Mouse (Mus musculus) intestine, embryonic 16.5 days (tissue): Measurements from ENCODE around the gene Gm28372. TPM values are rescaled to one million over a fixed set of nuclear protein-coding genes. Genes with fewer than 3 reads are reported as not detected.
"Not testable (repeated sequence)": the region's sequence is repeated elsewhere in the genome, so short reads cannot be mapped to it uniquely, and the experiment has no call there.

Experiments
- ATAC-seq: fragments of 200-750 bp; cut with Nextera tagmentation; 2 replicates; pipeline ENCODE4 v1.8.0; 2017; ENCODE audit warnings: moderate TSS enrichment, moderate library complexity
- H3K27ac ChIP-seq: fragments of 300-500 bp; sonication (generic); 2 replicates; pipeline ENCODE4 v1.5.1; 2014; ENCODE audit warnings: mild to moderate bottlenecking, low read length
- H3K27me3 ChIP-seq: fragments of 300-500 bp; sonication (generic); replicated peaks from 2 replicates; pipeline ENCODE4 v1.6.1; 2014; ENCODE audit warnings: low read length, control low read depth, mixed read lengths; ENCODE audit not compliant: control insufficient read depth, insufficient read depth
- H3K36me3 ChIP-seq: fragments of 300-500 bp; sonication (generic); 2 replicates; pipeline ENCODE4 v1.6.1; 2014; ENCODE audit warnings: low read length, control low read depth; ENCODE audit not compliant: control insufficient read depth, insufficient read depth
- H3K4me1 ChIP-seq: fragments of 300-500 bp; sonication (generic); 2 replicates; pipeline ENCODE4 v1.6.1; 2014; ENCODE audit warnings: low read length, control low read depth, mixed read lengths; ENCODE audit not compliant: control insufficient read depth, insufficient read depth
- H3K4me2 ChIP-seq: fragments of 300-500 bp; sonication (generic); 2 replicates; pipeline ENCODE4 v1.6.1; 2014; ENCODE audit warnings: low read depth, low read length, control low read depth
- H3K4me3 ChIP-seq: fragments of 300-500 bp; sonication (generic); 2 replicates; pipeline ENCODE4 v1.5.1; 2014; ENCODE audit warnings: mild to moderate bottlenecking, low read length
- H3K9ac ChIP-seq: fragments of 300-500 bp; sonication (generic); 2 replicates; pipeline ENCODE4 v1.6.1; 2014; ENCODE audit warnings: low read depth, low read length
- H3K9me3 ChIP-seq: fragments of 300-500 bp; sonication (generic); 2 replicates; pipeline ENCODE4 v1.6.1; 2016; ENCODE audit warnings: low read length, control low read depth; ENCODE audit not compliant: control insufficient read depth
- WGBS: fragments of 180-500 bp; shearing (Covaris S2); extraction: QIAGEN DNeasy Blood & Tissue Kit; methylation state at CpG from one replicate; pipeline ENCODE4 v1.1.7; 2014; 5-methylcytosine and 5-hydroxymethylcytosine counted together
- polyA plus RNA-seq: library from polyadenylated mRNA; unstranded; fragments of >200 nt; fragmentation: Nextera tagmentation; extraction: Ambion mirVana; gene quantifications from 2 replicates; pipeline ENCODE4 v1.2.1, GENCODE M21; 2015

Gm28372 gene
- not detected in 2 replicates for polyA plus RNA-seq

- ATAC-seq: no peak
- 83% methylated on average over 1 of the region's 1 CpGs for WGBS
- Histone ChIP-seq H3K9me3 (no peaks in the 10 kb centered on the region), H3K4me2 (no peak within 1 kb of the TSS), H3K4me1 (no peaks in the 10 kb centered on the region), H3K9ac (no peak within 1 kb of the TSS), H3K27ac (no peak within 1 kb of the TSS), H3K27me3 (no peaks in the 10 kb centered on the region), H3K4me3 (no peak within 1 kb of the TSS), H3K36me3 (no peaks in the 10 kb centered on the region)
Measured at GRCm38 (mm10) chr2:130404939-130405338, at the start of gene Gm28372, which contains the start of gene 1700020A23Rik. TSS of gene Gm28372 (plus strand) at chr2:130405239. TSS of gene 1700020A23Rik (plus strand) at chr2:130405259.

DNA sequence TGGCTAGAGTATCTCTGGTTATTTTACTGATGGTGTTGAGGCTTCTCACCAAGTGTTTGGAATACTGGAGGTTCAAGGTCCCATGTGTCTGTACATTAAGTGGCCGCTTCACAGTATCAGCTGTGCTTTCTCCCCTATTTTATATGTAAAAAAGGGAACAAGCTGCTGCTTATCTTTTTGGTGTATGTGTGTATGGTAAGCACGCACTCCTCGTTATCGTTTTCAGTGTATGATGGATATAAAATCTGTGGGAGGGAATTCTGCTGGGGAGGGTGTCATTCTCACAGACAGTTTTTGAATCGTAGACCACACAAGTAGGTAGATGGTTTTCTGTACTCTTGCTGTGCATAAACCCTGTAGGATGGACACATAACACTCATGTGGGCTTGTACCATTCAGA, 47.5 kb upstream of the Gm28372 start:
- Histone ChIP-seq H3K27me3 (peaks cover 19% of the 10 kb centered on the region), H3K4me2 (no peak overlapping the region), H3K4me1 (no peaks in the 10 kb centered on the region), H3K4me3 (no peak overlapping the region), H3K9ac (no peak overlapping the region), H3K27ac (no peak overlapping the region), H3K36me3 (no peaks in the 10 kb centered on the region), H3K9me3 (no peaks in the 10 kb centered on the region)
- no peak for ATAC-seq
- WGBS: 93% methylated on average over 5 of the region's 5 CpGs

DNA sequence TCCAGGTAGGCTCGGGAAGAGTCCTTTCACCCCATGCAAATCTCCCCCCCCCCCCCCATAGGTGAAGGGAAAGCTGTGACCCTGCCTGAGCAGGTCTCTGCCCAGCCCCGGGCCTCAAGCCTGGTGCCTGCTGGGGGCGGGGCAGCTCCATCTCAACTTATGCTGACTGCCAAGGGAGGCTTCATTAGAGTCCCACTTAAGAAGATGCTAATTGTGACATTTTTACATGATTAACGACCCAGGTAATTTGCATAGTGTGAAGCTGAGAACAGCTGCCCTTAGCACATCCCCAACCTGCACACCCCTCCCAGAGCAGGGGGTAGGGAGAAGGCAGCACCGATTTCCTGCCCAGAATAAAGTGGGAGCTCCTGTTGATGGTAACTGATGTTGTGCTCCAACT, 46.2 kb upstream of the Gm28372 start:
- no peak overlapping the region for H3K4me2 ChIP-seq
- H3K27ac ChIP-seq: no peak overlapping the region
- no peak for ATAC-seq
- H3K4me1 ChIP-seq: no peaks in the 10 kb centered on the region
- peaks cover 23% of the 10 kb centered on the region for H3K27me3 ChIP-seq
- no peaks in the 10 kb centered on the region for H3K9me3 ChIP-seq
- H3K36me3 ChIP-seq: no peaks in the 10 kb centered on the region
- WGBS: 14% methylated on average over 5 of the region's 5 CpGs
- H3K9ac ChIP-seq: no peak overlapping the region
- H3K4me3 ChIP-seq: no peak overlapping the region

DNA sequence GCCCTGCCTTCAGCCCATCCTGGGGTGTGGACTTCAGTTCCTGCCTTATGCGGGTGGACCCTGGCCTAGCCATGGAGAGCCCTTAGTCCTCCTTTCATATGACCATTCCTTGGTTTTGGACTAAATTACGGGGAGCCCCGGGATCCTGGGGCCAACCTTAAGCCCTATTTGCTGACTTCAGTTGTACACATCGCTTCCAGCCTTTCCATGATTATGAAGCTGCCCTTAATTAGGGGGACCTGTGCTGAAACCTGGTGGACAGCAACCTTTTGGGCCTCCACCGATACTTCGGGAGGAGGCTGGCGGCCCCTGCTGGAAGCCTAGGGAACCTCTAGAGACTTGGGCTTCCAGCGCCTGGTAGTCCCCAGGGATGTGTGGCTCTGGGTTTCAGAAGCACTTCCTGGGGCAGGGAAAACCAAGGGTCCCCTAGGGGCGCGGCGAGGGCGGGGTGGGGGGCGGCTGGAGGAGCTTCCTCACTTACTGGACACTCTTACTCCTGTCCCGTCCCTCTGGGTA, 42.5 kb upstream of the Gm28372 start:
- Histone ChIP-seq H3K4me2 (no peak overlapping the region), H3K27ac (no peak overlapping the region), H3K36me3 (no peaks in the 10 kb centered on the region), H3K9me3 (no peaks in the 10 kb centered on the region), H3K4me3 (no peak overlapping the region), H3K27me3 (peaks cover 23% of the 10 kb centered on the region), H3K9ac (no peak overlapping the region), H3K4me1 (no peaks in the 10 kb centered on the region)
- 0 out of 2 replicates have a peak, but pooled peaks have one; percentile 46 for ATAC-seq
- 16% methylated on average over 13 of the region's 14 CpGs for WGBS

DNA sequence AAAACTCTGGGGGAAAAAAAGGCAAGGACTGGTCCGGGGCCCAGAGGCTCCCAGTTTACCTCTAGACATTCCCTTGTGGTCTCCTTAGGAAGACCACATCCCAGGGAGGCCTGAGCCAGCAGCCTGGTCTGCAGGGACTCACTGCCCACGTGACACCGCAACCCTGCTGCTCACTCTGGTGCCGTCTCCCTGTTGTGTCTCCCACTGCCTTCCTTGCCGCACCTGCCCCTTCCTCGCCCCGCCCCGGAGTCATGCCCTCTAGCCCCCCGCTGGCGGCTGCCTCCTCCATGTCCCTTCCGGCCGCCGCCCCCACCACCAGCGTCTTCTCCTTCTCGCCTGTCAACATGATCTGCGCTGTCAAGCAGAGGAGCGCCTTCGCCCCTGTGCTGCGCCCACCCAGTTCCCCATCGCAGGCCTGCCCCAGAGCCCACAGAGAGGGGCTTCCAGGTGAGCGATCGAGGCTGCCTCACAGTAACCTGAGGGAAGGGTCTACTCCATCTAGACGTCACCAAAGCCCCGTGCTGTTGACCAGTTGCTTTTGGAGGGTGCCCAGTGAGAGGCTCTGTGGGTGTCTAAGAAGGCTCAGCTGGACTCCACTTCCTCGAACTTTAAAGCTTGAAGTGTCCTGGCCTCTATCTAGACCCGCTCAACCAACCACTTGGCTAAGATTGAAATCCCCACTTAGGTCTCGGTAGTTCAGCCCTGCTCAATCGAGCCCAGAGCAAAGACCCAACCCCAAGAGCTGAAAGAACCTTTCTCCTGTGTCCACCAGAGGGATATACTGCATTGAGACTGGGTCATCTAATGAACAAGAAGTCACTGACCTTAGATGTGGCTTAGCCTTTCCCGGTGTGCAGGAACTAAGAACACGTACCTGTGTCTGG, 39.6 kb upstream of the Gm28372 start:
- no peak overlapping the region for H3K27ac ChIP-seq
- H3K9me3 ChIP-seq: no peaks in the 10 kb centered on the region
- H3K27me3 ChIP-seq: peaks cover 19% of the 10 kb centered on the region
- no peak for ATAC-seq
- no peaks in the 10 kb centered on the region for H3K36me3 ChIP-seq
- peak overlapping the region; percentile 25; the same call in 1 of the 2 replicates for H3K9ac ChIP-seq
- WGBS: 21% methylated on average over 30 of the region's 30 CpGs
- peak overlapping the region; percentile 42 for H3K4me2 ChIP-seq
- H3K4me3 ChIP-seq: peak overlapping the region; percentile 32
- no peaks in the 10 kb centered on the region for H3K4me1 ChIP-seq

GRCm38 (mm10) chr2:130367386-130367785, 37.7 kb upstream of the Gm28372 start:
- H3K27ac ChIP-seq: no peak overlapping the region
- no peak overlapping the region for H3K4me2 ChIP-seq
- peaks cover 5% of the 10 kb centered on the region for H3K27me3 ChIP-seq
- 67% methylated on average over 4 of the region's 4 CpGs for WGBS
- H3K9me3 ChIP-seq: no peaks in the 10 kb centered on the region
- no peak overlapping the region for H3K9ac ChIP-seq
- ATAC-seq: no peak
- no peaks in the 10 kb centered on the region for H3K36me3 ChIP-seq
- H3K4me1 ChIP-seq: no peaks in the 10 kb centered on the region
- no peak overlapping the region for H3K4me3 ChIP-seq

DNA sequence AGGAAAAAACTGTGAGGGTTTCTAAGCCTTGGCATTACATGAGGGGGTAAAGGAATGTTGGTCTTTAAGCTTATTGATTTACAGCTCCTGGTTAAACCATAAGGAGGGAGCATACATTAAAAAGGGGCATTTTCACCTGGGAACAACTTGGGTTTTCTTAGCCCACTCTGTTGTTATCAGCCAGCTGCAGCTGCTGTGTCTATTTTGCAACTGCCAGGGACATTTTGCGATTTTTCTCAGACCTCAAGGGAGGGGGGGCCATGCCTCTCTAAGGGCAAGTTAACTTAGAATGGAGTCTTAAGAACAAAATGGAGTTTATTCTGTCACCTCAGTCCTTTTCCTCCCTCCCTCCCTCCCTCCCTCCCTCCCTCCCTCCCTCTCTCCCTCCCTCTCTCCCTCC, 32.0 kb upstream of the Gm28372 start:
- H3K27me3 ChIP-seq, H3K4me2 ChIP-seq, H3K9me3 ChIP-seq, H3K36me3 ChIP-seq, H3K27ac ChIP-seq, H3K4me3 ChIP-seq, ATAC-seq, H3K9ac ChIP-seq, H3K4me1 ChIP-seq: not testable (repeated sequence)
- 32% methylated on average over 1 of the region's 1 CpGs for WGBS

DNA sequence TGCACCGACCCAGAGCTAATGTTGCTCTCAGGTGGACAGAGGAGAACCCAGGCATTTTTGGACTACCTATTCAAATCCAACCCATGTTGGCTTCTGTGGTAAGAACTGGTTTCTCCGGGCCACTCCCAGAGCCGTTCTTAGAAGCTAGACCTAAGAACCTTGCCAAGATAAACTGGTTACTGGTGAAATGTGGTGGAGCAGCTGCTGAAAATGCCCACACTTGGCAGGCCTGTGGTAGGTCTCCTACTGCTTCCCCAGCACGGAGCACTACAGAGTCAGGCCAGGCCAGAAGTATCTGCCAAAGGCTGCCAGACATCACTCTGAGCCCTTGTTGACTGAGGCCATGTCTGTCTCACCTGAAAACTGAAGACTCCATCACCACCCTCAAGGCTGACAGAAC, 30.1 kb upstream of the Gm28372 start:
- no peaks in the 10 kb centered on the region for H3K27me3 ChIP-seq
- no peak overlapping the region for H3K4me3 ChIP-seq
- no peaks in the 10 kb centered on the region for H3K36me3 ChIP-seq
- no peak for ATAC-seq
- H3K9ac ChIP-seq: no peak overlapping the region
- H3K9me3 ChIP-seq: no peaks in the 10 kb centered on the region
- WGBS: 78% methylated on average over 4 of the region's 4 CpGs
- H3K4me2 ChIP-seq: no peak overlapping the region
- H3K4me1 ChIP-seq: no peaks in the 10 kb centered on the region
- no peak overlapping the region for H3K27ac ChIP-seq

DNA sequence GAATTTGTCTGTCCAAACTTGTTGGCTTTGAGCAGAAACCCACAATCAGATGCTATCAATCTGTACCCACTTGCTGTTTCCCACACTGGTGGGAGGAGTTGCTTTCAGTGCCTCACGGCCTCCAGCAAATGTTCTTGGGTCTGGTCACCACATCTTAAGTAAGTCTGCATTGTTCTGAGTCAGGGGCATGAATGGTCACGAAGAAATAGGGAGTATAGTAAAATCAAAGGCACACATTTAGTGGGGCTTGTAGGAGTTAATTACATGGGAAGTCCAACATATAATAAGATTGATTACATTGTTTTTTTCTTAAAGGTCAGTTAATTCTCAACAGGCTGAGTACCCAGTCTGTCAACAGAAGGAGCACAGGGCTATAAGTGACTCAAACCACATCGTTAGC, 21.8 kb upstream of the Gm28372 start:
- Histone ChIP-seq H3K27ac (no peak overlapping the region), H3K36me3 (no peaks in the 10 kb centered on the region), H3K4me2 (no peak overlapping the region), H3K27me3 (no peaks in the 10 kb centered on the region), H3K4me1 (no peaks in the 10 kb centered on the region), H3K9me3 (no peaks in the 10 kb centered on the region), H3K4me3 (no peak overlapping the region), H3K9ac (no peak overlapping the region)
- 62% methylated on average over 3 of the region's 3 CpGs for WGBS
- ATAC-seq: no peak
